Mouse (Mus musculus): ENCODE data around the gene Stat2.

Gene Stat2

GRCm38 (mm10) chr10:128270287-128270841 lies at the start of gene Stat2:
TSS of gene Stat2 (plus strand) at chr10:128270559.
- DNase-seq, result peak; percentile 98

DNA sequence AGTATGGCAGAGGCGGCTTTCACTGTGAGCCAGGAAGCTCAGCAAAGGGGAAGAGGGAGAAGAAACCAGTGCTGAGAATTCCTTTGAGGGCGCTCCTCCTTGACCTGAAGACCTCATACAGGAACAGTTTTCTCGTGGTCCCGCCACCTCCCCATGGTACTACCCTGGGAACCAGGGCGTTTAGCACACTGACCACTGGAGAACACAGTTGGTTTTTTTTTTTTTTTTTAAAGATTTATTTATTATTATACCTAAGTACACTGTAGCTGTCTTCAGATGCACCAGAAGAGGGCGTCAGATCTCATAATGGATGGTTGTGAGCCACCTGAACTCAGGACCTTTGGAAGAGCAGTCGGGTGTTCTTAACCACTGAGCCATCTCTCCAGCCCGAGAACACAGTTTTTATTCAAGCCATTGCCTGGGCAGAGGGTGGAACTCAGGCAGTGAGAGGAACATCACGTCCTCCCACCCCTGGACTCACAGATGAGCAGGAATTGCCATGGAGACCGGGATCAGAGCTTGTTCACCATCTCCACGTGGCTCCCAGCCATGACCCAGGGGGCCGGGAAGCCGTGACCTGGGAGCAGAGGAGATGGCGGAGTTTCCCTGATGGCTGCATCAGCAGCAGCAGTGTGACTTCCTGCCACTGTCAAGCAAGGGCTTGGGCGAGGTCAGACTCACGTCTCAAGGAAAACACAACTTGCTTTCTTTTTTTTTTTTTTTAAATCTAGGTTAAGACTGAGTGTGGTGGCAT lies 48.6 kb upstream of the Stat2 start:
- DNase-seq, result no peak

GRCm38 (mm10) chr10:128225064-128225463 lies 45.3 kb upstream of the Stat2 start:
- DNase-seq, result no peak

GRCm38 (mm10) chr10:128225538-128225937 lies 44.8 kb upstream of the Stat2 start, which contains the start of gene Mip:
TSS of gene Mip (plus strand) at chr10:128225838.
- no peak for DNase-seq

DNA sequence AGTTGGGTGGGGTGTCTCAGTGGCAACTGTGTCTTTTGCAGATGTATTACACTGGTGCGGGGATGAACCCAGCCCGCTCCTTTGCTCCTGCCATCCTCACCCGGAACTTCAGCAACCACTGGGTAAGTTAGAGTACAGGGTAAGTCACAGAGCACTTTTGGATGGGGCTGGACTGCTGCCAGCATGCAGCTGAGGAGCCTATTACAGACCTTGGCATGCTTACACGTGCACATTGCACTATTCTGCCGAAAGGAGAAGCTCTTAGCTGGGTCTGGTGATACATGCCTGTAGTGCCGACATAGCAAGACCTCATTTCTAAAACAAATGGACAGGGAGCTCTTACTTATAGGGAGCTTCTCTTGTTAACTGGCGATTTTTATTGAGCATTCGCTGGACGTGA lies 42.8 kb upstream of the Stat2 start:
- DNase-seq, result no peak

GRCm38 (mm10) chr10:128228009-128228408 lies 42.4 kb upstream of the Stat2 start:
- no peak for DNase-seq

GRCm38 (mm10) chr10:128230582-128230981 lies 39.8 kb upstream of the Stat2 start:
- no peak for DNase-seq

- DNase-seq, result no peak
Measured at GRCm38 (mm10) chr10:128231146-128231545, 39.2 kb upstream of the Stat2 start.

GRCm38 (mm10) chr10:128231697-128232419 lies 38.5 kb upstream of the Stat2 start, which contains the start of gene Timeless:
TSS of gene Timeless (plus strand) at chr10:128232065.
- DNase-seq, result peak; percentile 87

- peak; percentile 86 for DNase-seq
Measured at GRCm38 (mm10) chr10:128232420-128232985, 37.9 kb upstream of the Stat2 start.

- DNase-seq, result peak; percentile 32
Measured at GRCm38 (mm10) chr10:128236321-128236720, 34.0 kb upstream of the Stat2 start.

DNA sequence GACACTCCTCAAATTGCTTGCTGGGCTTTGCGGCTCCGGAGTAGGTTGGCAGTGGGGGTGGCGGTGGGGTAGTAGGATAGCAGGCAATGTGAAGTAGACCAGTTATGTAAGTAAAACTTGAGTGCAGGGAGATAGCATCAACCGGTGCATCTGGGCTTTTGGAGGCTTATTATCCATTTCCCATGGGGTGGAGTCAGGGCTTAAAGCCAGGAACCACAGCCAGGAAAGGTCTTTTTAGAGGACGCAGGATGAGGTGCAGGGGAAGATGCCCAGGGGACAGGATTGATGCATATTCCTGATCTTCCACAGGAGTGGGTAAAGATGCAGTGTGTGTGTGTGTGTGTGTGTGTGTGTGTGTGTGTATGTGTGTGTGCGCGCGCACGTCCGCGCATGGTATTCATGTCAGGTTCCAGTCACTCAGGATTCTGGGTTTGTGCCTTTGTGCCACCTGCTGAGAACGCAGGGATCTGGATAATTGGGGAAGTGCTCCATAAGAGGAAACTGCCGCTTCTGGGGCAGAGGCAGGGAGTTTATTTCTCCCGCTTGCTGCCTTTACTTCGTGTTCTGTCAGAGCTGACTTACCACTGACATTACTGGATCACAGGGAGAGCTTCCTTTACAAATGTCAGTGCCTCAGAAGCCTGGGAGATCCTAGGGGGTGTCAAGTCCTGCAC lies 32.4 kb upstream of the Stat2 start:
- peak; percentile 12 for DNase-seq

GRCm38 (mm10) chr10:128239140-128239539 lies 31.2 kb upstream of the Stat2 start:
- DNase-seq, result no peak

DNA sequence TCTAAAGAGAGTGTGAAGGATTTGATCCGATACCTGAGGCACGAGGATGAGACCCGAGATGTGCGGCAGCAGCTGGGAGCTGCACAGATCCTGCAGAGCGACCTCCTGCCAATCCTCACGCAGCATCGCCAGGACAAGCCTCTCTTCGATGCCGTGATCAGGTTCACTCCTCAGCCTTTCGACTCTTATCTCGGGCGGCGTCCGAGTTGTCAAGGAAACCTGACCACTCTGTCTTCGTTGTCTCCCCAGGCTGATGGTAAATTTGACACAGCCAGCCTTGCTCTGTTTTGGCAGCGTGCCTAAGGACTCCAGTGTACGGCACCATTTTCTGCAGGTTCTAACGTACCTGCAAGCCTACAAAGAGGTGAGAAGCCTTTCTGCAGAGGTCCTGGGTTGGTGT lies 30.2 kb upstream of the Stat2 start:
- no peak for DNase-seq

DNA sequence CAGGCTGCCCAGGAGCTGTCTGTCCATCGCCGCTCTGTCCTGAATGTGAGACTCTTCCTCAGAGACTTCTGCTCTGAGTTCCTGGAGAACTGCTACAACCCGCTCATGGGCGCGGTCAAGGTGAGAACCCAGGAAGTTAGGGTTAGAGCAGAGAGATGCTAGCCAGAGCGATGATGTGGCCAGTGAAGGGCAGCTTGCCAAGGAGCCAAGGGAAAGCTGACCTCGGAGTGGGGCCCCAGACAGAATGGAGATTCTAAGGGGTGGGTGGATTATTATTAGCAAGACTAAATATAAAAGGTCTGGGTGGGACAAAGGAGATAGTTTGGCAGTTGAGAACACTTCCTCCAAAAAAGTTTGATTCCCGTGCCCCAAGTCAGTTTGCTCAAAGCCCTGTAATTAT lies 27.1 kb upstream of the Stat2 start:
- DNase-seq, result no peak

GRCm38 (mm10) chr10:128244121-128244520 lies 26.2 kb upstream of the Stat2 start:
- DNase-seq, result no peak

GRCm38 (mm10) chr10:128247020-128247732 lies 23.2 kb upstream of the Stat2 start:
- no peak for DNase-seq

- no peak for DNase-seq
Measured at GRCm38 (mm10) chr10:128250565-128250964, 19.8 kb upstream of the Stat2 start.

DNA sequence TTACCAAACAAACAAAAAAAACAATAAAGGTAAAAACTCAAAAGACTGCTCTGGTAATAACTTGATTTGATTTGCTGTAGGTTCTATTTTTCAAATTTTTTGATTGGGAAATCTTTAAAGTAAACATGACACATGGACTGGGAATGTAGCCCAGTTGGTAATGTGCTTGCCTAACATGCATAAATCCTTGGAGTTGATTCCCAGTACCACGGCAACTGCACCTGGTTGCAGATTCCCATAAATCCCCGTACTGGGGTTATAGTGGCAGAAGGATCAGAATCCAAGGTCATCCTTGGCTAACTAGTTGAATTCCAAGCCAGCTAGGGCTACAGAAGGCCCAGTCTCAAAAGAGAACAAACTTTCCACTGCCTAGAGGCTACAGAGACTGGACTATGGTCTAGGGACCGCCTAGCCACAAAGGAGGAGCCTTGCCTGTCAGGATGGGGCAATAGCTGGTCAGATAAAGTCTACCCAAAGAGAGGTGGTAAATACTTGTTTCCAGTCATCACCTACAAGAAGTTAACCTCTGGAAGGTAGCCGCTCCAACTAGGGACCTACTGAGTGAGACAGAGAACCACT lies 16.6 kb upstream of the Stat2 start, which contains the start of gene Apon:
TSS of gene Apon (plus strand) at position 420 of the 579 bp plus-strand sequence.
- DNase-seq, result no peak

GRCm38 (mm10) chr10:128255925-128256324 lies 14.4 kb upstream of the Stat2 start:
- no peak for DNase-seq

DNA sequence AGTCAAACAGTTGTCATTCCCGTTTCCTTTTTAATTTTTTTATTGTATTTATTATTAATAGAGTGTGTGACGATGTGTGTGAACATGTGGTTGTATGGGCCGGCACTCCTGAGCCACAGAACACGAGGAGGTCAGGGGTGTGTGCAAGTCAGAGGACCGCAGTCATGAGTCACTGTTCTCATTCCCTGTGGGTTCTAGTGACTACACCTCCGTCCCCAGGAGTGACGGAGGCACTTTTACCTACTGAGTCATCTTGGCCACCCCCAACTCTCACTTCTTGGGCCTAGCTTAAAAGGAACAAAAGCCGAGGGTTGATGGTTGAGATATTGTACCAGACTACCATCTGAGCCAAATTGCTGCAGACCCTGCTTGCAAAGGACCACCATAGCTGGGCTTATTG lies 14.0 kb upstream of the Stat2 start:
- DNase-seq, result no peak

- DNase-seq, result no peak
Measured at GRCm38 (mm10) chr10:128258953-128259352, 11.4 kb upstream of the Stat2 start.

Measured in retina, postnatal 1 day (tissue).